Mouse (Mus musculus): Measurements from ENCODE around the gene Rps12.
"Not testable (repeated sequence)": the region's sequence is repeated elsewhere in the genome, so short reads cannot be mapped to it uniquely, and the experiment has no call there.

Rps12 gene

DNA sequence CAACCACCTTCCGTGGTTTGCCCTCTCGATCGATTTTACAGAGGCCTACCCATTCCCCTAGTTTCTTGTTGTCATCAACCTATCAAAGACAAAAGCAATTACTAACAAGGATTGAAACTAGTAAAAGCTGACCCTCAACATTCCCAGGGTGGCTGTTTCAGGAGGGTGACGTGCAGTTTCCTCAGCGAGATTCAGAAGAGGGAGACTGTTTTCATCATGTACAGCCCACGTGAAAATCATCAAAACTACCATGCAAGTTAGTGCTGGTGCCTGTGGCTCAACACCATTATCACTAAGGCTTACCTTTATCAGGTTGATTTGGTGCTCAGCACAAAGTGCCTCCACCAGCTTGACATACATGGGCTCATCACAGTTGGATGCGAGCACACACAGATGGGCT is 1.5 kb downstream of the Rps12 start:
- not testable (repeated sequence) for DNase-seq (ENCODE audit: low spot score)

DNA sequence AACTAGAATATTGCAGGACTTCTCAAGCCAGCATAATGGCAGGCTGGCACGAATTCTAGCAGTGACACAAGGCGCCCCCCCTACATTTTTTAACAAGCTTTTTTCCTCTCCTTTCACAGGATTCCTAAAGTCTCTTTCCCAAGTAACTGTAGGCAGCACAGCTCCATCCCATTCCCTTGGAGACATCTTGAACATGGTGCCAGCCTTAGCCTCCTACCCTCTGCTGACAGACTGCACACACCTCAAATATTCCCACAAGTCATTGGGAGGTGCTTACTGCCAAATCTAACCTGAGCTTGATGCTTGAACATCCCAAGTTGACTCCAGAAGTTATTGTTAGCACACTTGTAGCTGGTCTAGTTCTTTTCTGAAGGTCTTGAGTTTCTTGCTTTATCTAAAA is 3.0 kb downstream of the Rps12 start:
- DNase-seq (ENCODE audit: low spot score), result no peak

DNA sequence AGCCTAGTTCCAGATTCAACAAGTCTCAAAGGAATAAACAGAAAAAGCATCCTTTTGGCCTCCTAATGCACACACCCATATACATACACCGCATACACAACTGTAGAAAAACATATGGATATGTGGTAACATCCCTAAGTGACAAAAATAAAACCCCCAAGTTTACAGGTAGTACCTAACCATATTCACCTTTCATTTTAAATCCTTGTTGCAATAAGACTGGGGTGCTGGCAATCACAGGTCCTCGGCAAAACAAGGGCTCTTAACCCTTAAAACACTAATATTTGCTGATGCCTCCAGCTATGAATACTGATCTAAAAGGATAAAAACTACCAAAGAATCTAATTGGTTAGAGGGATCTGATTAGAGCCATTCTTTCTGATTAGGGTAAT is 3.6 kb downstream of the Rps12 start:
- no peak for DNase-seq (ENCODE audit: low spot score)

DNA sequence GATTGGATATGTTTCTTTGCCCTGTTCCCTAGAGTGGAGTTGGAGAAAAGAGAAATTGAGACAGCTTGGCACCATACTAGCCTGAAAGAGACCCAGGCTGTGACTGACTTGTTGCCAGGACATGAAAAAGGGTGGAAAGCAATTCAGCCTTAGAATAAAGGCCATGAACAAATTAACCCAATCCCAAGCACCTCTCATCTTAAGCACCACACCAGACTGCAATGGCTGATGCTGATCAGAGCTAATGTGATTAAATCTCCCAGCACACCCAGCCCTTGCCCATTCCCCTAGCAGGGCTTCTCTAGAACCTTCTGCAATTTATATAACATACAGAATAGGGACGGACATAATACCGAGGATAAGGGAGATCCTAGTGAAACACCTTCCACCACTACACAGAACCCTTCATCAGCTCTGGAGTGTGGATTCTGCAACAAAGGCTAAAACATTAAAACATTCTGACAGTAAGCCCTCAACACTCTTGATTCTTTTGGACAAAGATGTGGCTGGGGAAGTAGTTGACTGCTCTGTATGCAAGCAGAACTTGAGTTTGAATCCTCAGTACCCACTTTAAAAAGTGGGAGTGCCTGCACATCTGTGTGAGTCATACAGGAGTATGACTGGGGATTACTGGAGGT is 4.1 kb downstream of the Rps12 start:
- DNase-seq (ENCODE audit: low spot score), result no peak

DNA sequence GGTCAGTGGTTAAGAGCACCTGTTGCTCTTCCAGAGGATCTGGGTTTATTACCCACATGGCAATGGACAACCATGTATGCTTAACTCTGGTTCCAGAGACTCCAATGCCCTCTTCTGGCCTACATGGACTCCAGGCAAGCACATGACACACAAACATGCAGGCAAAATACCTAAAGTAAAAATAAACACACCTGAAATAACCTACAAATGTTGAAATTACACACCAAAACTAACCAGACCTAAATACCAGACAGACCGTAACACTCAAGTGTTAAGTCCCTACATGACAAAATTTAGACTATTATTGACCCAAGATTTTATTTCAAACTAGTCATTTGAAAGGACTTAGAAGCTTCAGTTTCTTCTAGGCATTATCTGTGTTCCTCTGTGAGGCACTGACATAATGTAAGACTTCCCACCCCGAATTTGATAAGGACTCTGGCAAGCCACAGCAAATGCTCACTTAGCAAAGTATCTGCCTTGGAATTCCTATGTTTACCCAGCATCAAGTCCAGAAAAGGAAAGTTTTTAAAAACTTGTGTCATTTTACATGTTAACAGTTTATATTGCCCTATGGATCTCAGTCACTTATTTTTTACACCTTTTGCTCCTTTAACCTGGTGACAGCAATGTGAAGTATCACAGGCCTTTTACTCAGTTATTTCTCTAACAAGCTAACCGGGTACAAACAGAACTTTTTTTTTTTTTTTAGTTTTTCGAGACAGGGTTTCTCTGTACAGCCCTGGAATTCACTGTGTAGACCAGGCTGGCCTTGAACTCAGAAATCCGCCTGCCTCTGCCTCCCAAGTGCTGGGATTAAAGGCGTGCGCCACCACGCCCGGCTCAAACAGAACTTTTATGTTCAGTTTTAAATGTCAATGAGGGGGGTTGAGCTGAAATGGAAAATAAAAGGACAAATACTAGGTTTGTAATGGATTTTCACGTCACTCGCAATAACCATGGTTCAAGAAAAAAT is 5.0 kb downstream of the Rps12 start:
- no peak for DNase-seq (ENCODE audit: low spot score)

DNA sequence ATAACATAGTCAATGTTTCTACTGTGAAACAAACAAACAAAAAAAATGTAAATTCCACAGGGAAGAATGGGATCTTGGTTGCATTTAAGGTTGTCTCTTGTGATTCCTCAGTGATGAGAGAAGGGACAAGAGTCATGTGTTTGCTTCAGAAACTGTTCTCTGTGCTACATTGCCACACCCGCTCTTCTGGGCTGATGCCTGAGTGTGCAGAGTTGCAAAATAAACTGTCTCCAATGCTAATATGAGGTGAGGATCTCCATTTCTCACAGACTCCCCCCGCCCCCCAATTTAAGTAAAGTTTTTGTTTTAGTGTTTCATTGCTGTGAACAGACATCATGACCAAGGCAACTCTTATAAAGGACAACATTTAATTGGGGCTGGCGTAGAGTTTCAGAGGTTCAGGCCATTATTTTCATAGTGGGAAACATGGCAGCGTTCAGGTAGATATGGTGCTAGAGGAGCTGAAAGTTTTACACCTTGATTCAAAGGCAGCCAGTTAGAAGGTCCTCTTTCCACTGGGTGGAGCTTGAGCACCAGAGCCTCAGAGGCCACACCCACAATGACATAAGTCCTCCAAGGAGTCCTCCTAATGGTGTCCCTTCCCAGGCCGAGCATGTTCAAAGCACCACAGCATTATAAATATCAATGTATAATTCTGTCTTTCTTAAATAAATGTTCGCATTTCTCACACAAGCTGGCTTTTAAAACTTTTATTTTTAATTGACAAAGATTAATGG is 6.4 kb downstream of the Rps12 start:
- no peak for DNase-seq (ENCODE audit: low spot score)

DNA sequence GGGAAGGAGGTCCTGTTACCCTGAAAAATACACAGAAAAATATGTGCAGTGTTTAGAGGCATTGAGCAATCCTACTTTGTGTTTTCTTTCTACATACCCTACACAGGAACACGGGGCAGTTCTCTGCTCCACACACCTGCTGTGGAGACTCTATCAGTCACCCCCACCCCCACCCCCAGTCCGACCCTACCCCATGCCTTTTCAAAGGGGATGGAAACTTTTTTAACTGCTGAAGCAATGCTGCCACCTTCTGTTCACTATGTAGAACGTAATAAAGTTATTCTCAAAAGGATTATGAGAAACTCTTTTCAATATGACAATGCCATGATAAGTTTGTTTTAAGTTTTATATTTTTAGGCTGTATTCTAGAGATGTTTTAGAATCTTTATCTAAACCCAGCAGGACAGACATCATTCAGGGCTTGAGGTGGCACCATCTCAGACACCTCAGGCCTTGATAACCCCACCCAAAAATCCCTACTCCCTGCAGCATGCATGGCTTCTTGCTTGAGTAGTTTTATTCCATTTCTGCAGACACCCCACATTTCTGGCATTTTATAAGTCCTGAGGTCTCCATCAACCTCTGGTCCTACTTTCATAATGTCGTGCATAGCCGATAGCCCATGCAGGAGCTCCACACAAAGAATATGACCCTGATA is 9.7 kb downstream of the Rps12 start:
- DNase-seq (ENCODE audit: low spot score), result no peak

DNA sequence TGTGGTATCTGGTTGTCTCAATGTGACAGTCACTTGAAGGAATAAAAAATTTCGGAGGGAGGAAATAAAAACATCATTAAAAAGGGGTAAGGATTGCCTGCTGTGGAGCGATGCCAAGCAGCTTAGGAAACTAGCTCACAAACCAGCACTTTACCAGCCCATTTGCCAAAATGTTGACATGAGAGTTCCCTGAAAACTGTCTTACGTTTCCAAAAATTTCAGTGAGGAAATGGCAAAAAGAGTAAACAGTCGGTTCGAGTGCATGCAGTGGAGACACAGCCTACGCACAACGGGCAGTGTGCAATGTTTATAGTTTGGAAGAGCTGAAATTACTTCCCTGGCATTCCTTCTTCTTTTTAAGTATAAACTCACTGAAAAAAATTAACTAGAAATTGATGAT is 32.9 kb downstream of the Rps12 start:
- DNase-seq (ENCODE audit: low spot score), result no peak

Measured in spleen, adult 12 weeks (tissue).